Comparison of ENCODE assay signal across 21 mouse cellular contexts in genomic region chrX:145516322-145517066, GRCm38 (mm10). TPM values are rescaled to one million over a fixed set of nuclear protein-coding genes. Genes with fewer than 3 reads are reported as not detected.
A peak's percentile ranks its signal among the peaks of the same experiment; 100 is the strongest.
DNase-seq lines count a peak whose midpoint lies in the region; ATAC-seq and TF ChIP-seq lines count a peak whose summit lies in the region.
"Had no signal": no experiment of that assay in that cellular context is flagged by ENCODE, and none has a peak within 500 bp of the region (broad histone marks: within the 10 kb centered on the region; RNA-seq: fewer than 3 reads in every experiment).

No protein-coding gene starts in this region.

- ATAC-seq in liver, embryonic 12.5 days: no peak
- ATAC-seq: forebrain, postnatal 0 days; intestine, embryonic 16.5 days; lung, postnatal 0 days; midbrain, embryonic 16.5 days had no signal

- WGBS in embryonic facial prominence, embryonic 10.5 days: 49% methylated on average over 10 of the region's 10 CpGs
- 44% methylated on average over 10 of the region's 10 CpGs for WGBS in liver, embryonic 12.5 days (ENCODE audit: insufficient replicate concordance)

- no peak overlapping the region for H3K27ac ChIP-seq in gastrocnemius, adult 2 months
- H3K27ac ChIP-seq in embryonic facial prominence, embryonic 10.5 days (replicated peaks): peak overlapping the region; percentile 40; the same call in 1 of the 2 replicates
- no peak overlapping the region for H3K27ac ChIP-seq in liver, embryonic 12.5 days
- H3K27ac ChIP-seq: hindbrain, embryonic 15.5 days; macrophage; midbrain, embryonic 10.5 days; neural tube, embryonic 15.5 days had no signal

- H3K9me3 ChIP-seq in embryonic facial prominence, embryonic 10.5 days: no peaks in the 10 kb centered on the region
- no peaks in the 10 kb centered on the region for H3K9me3 ChIP-seq in liver, embryonic 12.5 days (replicated peaks)
- H3K9me3 ChIP-seq: hindbrain, embryonic 15.5 days; midbrain, embryonic 10.5 days; neural tube, embryonic 15.5 days had no signal

- H3K36me3 ChIP-seq in embryonic facial prominence, embryonic 10.5 days (replicated peaks): no peaks in the 10 kb centered on the region
- H3K36me3 ChIP-seq in myocyte (ENCODE audit: control insufficient read depth, insufficient read depth): no peaks in the 10 kb centered on the region
- no peaks in the 10 kb centered on the region for H3K36me3 ChIP-seq in liver, embryonic 12.5 days
- H3K36me3 ChIP-seq: hindbrain, embryonic 15.5 days; midbrain, embryonic 10.5 days; neural tube, embryonic 15.5 days had no signal

- no peak for DNase-seq in gastrocnemius, adult 2 months
- no peak for DNase-seq in gastrocnemius, postnatal 10 days
- no peak for DNase-seq in embryonic facial prominence, embryonic 10.5 days (ENCODE audit: low spot score)
- DNase-seq in forelimb bud, embryonic 11.5 days (ENCODE audit: low read depth, low spot score): peak; percentile 24
- no peak for DNase-seq in left cerebral cortex, postnatal 14 days (ENCODE audit: low spot score in 2 of 2)
- DNase-seq in cerebellum, adult 9-11 months: no peak
- DNase-seq: adrenal gland, postnatal 25 days; cerebellum, postnatal 10 days; forebrain, postnatal 0 days; layer of hippocampus, postnatal 36 days; liver had no signal

- 0 out of 2 replicates have a peak overlapping the region, but pooled peaks have one; percentile 4 for H3K4me3 ChIP-seq in gastrocnemius, adult 2 months
- H3K4me3 ChIP-seq in embryonic facial prominence, embryonic 10.5 days: no peak overlapping the region
- H3K4me3 ChIP-seq in myocyte: no peak overlapping the region
- no peak overlapping the region for H3K4me3 ChIP-seq in liver, embryonic 12.5 days
- H3K4me3 ChIP-seq: hindbrain, embryonic 15.5 days; midbrain, embryonic 10.5 days; neural tube, embryonic 15.5 days had no signal

- H3K79me2 ChIP-seq in myocyte (ENCODE audit: control insufficient read depth, insufficient read depth): no peaks in the 10 kb centered on the region

- no peaks in the 10 kb centered on the region for H3K27me3 ChIP-seq in embryonic facial prominence, embryonic 10.5 days (replicated peaks; ENCODE audit: low read depth, poor library complexity, severe bottlenecking)
- no peaks in the 10 kb centered on the region for H3K27me3 ChIP-seq in myocyte (ENCODE audit: control insufficient read depth, insufficient read depth, insufficient read length)
- H3K27me3 ChIP-seq in liver, embryonic 12.5 days (replicated peaks): no peaks in the 10 kb centered on the region
- H3K27me3 ChIP-seq: hindbrain, embryonic 15.5 days; neural tube, embryonic 15.5 days had no signal

- no peak for TF ChIP-seq CTCF in gastrocnemius, adult 2 months (IDR thresholded peaks at IDR 0.05)

- H3K4me2 ChIP-seq in myocyte (ENCODE audit: low read depth): peak overlapping the region; percentile 51
- H3K4me2 ChIP-seq in liver, embryonic 12.5 days: no peak overlapping the region
- H3K4me2 ChIP-seq: heart, embryonic 11.5 days; hindbrain, embryonic 15.5 days; neural tube, embryonic 15.5 days had no signal

- no peak overlapping the region for H3K9ac ChIP-seq in liver, embryonic 12.5 days
- H3K9ac ChIP-seq: forebrain, postnatal 0 days; hindbrain, embryonic 15.5 days; neural tube, embryonic 15.5 days had no signal

- peaks cover 7% of the 10 kb centered on the region; the same call in 1 of the 2 replicates for H3K4me1 ChIP-seq in embryonic facial prominence, embryonic 10.5 days
- no peaks in the 10 kb centered on the region for H3K4me1 ChIP-seq in liver, embryonic 12.5 days
- H3K4me1 ChIP-seq: hindbrain, embryonic 15.5 days; neural tube, embryonic 15.5 days had no signal

- no peak overlapping the region for H3ac ChIP-seq in myocyte (ENCODE audit: control insufficient read depth, insufficient read length)

- TF ChIP-seq POLR2A in myocyte (IDR thresholded peaks at IDR 0.05; ENCODE audit: insufficient read length, low read depth): no peak

- intact Hi-C loops in gastrocnemius, adult 2 months (cut with DNase I): no loop called here
- intact Hi-C loops in left cerebral cortex, postnatal 14 days (cut with DNase I): no loop called here

TF ChIP-seq in myocyte, 11 proteins besides CTCF, POLR2A, EP300 and RAD21:
- TF ChIP-seq MYOG (IDR thresholded peaks at IDR 0.05; ENCODE audit: control insufficient read depth in 1 of 3, insufficient read depth in 1 of 3, insufficient read length in 2 of 3, low read depth in 2 of 3) (no peak), CEBPB (IDR thresholded peaks at IDR 0.05; ENCODE audit: insufficient read depth, poor library complexity, severe bottlenecking) (no peak)

RNA-seq across cellular contexts. Expression of gene Amot, which starts 11.5 kb away (rescaled TPM):
- 100 to 1,000 TPM in 1 of 2 experiments, 10 to 100 TPM in 1; 82.8 to 116 TPM for total RNA-seq in gastrocnemius, adult 2 months (2021)
- 100 to 1,000 TPM; 191 to 215 TPM for total RNA-seq in gastrocnemius, postnatal 10 days (2021)
- polyA plus RNA-seq in embryonic facial prominence, embryonic 10.5 days (2016; fragmentation: Nextera tagmentation; extraction: Ambion mirVana): 33.7 and 40.6 TPM in 2 replicates
- polyA plus RNA-seq in myocyte (2012; fragmentation: generic; extraction: Trizol): 5.7 TPM
- polyA plus RNA-seq in liver, embryonic 12.5 days (2016; fragmentation: Nextera tagmentation; extraction: Ambion mirVana): 8.9 and 9.0 TPM in 2 replicates
- 10 to 100 TPM; 23.3 to 24.1 TPM for total RNA-seq in left cerebral cortex, postnatal 14 days (2021)
